Mouse (Mus musculus) inflammation-experienced regulatory T-cells (primary cell): ENCODE measurements around the gene Lhx5. TPM values are rescaled to one million over a fixed set of nuclear protein-coding genes. Genes with fewer than 3 reads are reported as not detected.

Experiments
- polyA plus RNA-seq, 2 experiments: library from polyadenylated mRNA; unstranded; fragments of 100-300 nt; shearing (Covaris generic); gene quantifications; one replicate each; pipeline ENCODE4 v1.2.1; 2017

The Lhx5 gene
- polyA plus RNA-seq = 1 to 10 TPM in 1 of 2 experiments, under 1 TPM in 1; 0.30 to 1.4 TPM

DNA sequence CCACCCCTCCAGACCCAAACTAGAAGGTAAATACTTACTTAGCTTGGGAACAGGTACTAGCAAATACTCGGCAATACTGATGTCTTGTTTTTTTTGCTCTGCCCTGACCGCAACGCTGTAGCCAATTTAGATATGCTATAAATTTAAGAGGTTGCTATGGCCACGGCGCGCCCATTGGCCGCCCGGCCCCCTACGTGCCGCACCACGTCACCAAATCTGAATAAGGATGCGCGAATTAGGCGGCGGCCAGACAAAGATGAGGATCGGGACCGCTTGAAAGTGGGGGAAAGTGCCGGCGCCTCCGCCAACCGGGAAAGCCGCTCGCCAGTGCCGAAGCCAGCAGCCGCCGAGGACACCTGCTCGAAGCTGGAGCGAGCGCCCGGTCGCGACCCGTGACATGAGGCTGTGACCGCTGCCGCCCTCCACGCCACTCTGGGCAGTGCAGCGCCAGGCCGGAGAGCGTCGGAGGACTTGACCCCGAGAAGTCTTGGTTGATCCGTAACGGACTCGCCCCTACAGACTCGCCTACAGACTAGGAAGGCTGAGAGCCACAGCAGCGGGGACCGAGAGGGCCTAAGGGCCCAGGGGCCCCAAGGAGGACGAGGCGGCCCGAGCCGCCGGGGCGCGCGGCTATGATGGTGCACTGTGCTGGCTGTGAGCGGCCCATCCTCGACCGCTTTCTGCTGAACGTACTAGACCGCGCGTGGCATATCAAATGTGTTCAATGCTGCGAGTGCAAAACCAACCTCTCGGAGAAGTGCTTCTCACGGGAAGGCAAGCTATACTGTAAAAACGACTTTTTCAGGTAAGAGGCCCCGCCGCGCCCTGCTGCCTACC is at the start of gene Lhx5:
TSS of gene Lhx5 (plus strand) at position 51 of the 837 bp plus-strand sequence.

DNA sequence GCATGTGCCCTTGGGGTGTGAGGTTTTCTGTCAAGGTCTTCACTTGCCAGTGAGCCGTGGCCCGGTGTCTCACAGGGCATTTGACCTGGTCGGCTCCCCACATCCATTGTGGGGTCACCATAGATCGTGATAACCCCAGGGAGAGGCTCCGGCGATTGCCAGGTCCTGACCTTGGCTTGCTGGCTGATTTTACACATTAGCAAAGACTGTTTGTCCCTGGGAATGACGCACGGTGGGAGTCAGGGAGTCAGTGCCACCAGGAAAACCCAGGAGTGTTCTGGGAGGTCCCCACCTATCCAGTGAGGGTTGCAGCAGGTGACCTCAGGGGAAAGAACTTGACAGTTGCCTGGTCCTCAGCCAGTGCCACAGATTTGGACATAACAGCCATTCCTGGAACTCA is 41.3 kb downstream of the Lhx5 start, which contains the start of gene Sdsl:
TSS of gene Sdsl (minus strand) at position 41 of the 400 bp plus-strand sequence.

DNA sequence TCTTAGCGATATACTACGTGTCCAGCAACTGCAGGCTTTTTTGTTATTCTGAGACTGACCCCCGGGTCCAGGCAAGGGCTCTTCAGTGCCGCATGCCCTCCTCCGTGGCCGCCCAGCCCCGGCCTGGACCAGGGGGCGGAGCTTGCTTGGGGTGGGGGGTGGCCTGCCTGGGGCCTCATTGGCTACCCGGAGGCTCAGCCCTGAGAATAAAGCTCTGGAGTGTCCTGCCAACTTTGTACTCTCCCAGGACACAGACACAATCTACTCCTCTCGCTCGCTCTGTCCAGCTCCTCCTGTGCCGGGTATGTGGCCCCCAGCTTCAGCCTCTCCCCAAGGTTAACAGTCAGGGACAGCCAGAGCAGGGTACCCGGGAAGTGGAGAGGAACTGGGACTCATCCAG is 44.8 kb downstream of the Lhx5 start, which contains the start of gene Sds:
TSS of gene Sds (plus strand) at position 231 of the 400 bp plus-strand sequence.

Other genes starting within 250 kb of the Lhx5 start
- gene Sdsl, start 41.1 kb downstream of the Lhx5 start, polyA plus RNA-seq = not detected
- gene Sds, start 44.8 kb downstream of the Lhx5 start, polyA plus RNA-seq = under 1 TPM in 1 of 2 experiments, not detected in 1; 0.93 TPM
- gene Plbd2, start 71.9 kb downstream of the Lhx5 start, polyA plus RNA-seq = 10 to 100 TPM; 36.8 to 42.6 TPM
- gene Slc8b1, start 79.5 kb downstream of the Lhx5 start, polyA plus RNA-seq = 10 to 100 TPM; 11.6 to 16.9 TPM
- gene Tpcn1, start 157.0 kb downstream of the Lhx5 start, polyA plus RNA-seq = 10 to 100 TPM; 15.0 to 20.0 TPM
- gene Iqcd, start 157.3 kb downstream of the Lhx5 start, polyA plus RNA-seq = under 1 TPM; 0.24 to 0.89 TPM
- 1 to 10 TPM; 4.3 to 5.4 TPM for gene Rita1, start 180.9 kb downstream of the Lhx5 start, polyA plus RNA-seq
- gene Ddx54, start 181.0 kb downstream of the Lhx5 start, polyA plus RNA-seq = 10 to 100 TPM; 61.0 to 81.8 TPM
- under 1 TPM in 1 of 2 experiments, not detected in 1; 0.51 TPM for gene Cfap73, start 202.5 kb downstream of the Lhx5 start, polyA plus RNA-seq
- 10 to 100 TPM; 11.8 to 13.8 TPM for gene Rasal1, start 217.1 kb downstream of the Lhx5 start, polyA plus RNA-seq